Mouse (Mus musculus) right cerebral cortex, postnatal 4 days (tissue): ENCODE data around the gene Zc3h13.

ENCODE experiments used
- DNase-seq: peaks from one replicate; pipeline ENCODE4 v3.0.0-alpha.2; 2022

Zc3h13 gene

GRCm38 (mm10) chr14:75328062-75328461 lies 43.9 kb downstream of the Zc3h13 start:
- no peak for DNase-seq

GRCm38 (mm10) chr14:75330621-75331020 lies 46.4 kb downstream of the Zc3h13 start:
- DNase-seq = peak; percentile 53

GRCm38 (mm10) chr14:75334321-75334720 lies 50.1 kb downstream of the Zc3h13 start:
- DNase-seq = no peak

GRCm38 (mm10) chr14:75337884-75338283 lies 53.7 kb downstream of the Zc3h13 start:
- no peak for DNase-seq

- no peak for DNase-seq
Observed at GRCm38 (mm10) chr14:75346041-75346440, 61.9 kb downstream of the Zc3h13 start.

GRCm38 (mm10) chr14:75351626-75352025 lies 67.5 kb downstream of the Zc3h13 start:
- DNase-seq = no peak

GRCm38 (mm10) chr14:75363316-75363715 lies 79.1 kb downstream of the Zc3h13 start:
- DNase-seq = no peak

- no peak for DNase-seq
Observed at GRCm38 (mm10) chr14:75365301-75366035, 81.3 kb downstream of the Zc3h13 start.

GRCm38 (mm10) chr14:75366741-75367140 lies 82.6 kb downstream of the Zc3h13 start:
- DNase-seq = no peak

GRCm38 (mm10) chr14:75367503-75367902 lies 83.3 kb downstream of the Zc3h13 start:
- DNase-seq = no peak

GRCm38 (mm10) chr14:75369880-75370279 lies 85.7 kb downstream of the Zc3h13 start:
- no peak for DNase-seq

GRCm38 (mm10) chr14:75375006-75375598 lies 90.9 kb downstream of the Zc3h13 start:
- peak; percentile 26 for DNase-seq

GRCm38 (mm10) chr14:75376256-75376655 lies 92.1 kb downstream of the Zc3h13 start:
- DNase-seq = no peak

GRCm38 (mm10) chr14:75377612-75378011 lies 93.4 kb downstream of the Zc3h13 start:
- no peak for DNase-seq
